Mouse (Mus musculus) spleen, adult 2 months (tissue): ENCODE data around the gene Sds.

Experiments used
- CTCF ChIP-seq: fragments of 200-500 bp; IDR thresholded peaks from 2 replicates; pipeline ENCODE4 v1.5.1; 2011; ENCODE audit warnings: mild to moderate bottlenecking, inconsistent platforms; ENCODE audit not compliant: insufficient read depth, insufficient read length, insufficient replicate concordance; ENCODE audit errors: extremely low read depth
- POLR2A ChIP-seq: fragments of 200-500 bp; IDR thresholded peaks from 2 replicates; pipeline ENCODE4 v1.6.1; 2011; ENCODE audit warnings: low read depth, low read length, inconsistent platforms

DNA sequence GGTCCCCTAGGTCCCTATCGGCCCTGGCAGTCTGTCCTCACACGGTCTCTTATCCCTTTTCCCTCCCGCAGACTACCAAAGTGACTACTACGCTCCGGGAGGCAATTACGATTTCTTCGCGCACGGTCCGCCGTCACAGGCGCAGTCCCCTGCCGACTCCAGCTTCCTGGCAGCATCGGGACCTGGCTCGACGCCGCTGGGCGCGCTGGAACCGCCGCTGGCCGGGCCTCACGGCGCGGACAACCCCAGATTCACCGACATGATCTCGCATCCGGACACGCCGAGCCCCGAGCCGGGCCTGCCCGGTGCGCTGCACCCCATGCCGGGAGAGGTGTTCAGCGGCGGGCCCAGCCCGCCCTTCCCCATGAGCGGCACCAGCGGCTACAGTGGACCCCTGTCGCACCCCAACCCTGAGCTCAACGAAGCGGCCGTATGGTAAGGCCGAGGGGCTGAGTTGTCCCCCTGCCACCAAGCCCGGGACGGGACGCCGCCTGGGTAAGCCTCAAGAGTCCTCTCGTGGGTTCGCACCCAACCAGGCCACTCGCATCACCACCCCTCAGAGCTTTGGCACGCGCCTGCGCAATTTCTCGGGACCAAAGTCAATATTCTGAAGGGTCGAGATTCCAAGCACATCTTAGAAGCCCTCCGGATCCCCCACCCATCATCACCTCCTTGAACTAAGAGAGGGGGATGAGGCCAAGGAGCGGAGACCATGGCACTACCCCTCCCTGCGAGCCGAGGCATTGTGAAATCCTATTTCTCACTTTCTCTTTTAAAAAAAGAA is 36.2 kb upstream of the Sds start:
- TF ChIP-seq CTCF (no peak), POLR2A (no peak)
